Mouse (Mus musculus): ENCODE data around the gene Vmn1r26.
"Not testable (repeated sequence)": the region's sequence is repeated elsewhere in the genome, so short reads cannot be mapped to it uniquely, and the experiment has no call there.

GRCm38 (mm10) chr6:58017478-58017877 is 2.5 kb upstream of the Vmn1r26 start:
- TF ChIP-seq POLR2A (IDR thresholded peaks at IDR 0.05; ENCODE audit: borderline replicate concordance, low read depth, low read length); CTCF (IDR thresholded peaks at IDR 0.05; ENCODE audit: low read depth, low read length): not testable (repeated sequence)
